Mouse (Mus musculus) right cerebral cortex, postnatal 14 days (tissue): ENCODE measurements around the gene Kansl2.

ENCODE experiments used
- DNase-seq: peaks from one replicate; pipeline ENCODE4 v3.0.0; 2022

Gene Kansl2

DNA sequence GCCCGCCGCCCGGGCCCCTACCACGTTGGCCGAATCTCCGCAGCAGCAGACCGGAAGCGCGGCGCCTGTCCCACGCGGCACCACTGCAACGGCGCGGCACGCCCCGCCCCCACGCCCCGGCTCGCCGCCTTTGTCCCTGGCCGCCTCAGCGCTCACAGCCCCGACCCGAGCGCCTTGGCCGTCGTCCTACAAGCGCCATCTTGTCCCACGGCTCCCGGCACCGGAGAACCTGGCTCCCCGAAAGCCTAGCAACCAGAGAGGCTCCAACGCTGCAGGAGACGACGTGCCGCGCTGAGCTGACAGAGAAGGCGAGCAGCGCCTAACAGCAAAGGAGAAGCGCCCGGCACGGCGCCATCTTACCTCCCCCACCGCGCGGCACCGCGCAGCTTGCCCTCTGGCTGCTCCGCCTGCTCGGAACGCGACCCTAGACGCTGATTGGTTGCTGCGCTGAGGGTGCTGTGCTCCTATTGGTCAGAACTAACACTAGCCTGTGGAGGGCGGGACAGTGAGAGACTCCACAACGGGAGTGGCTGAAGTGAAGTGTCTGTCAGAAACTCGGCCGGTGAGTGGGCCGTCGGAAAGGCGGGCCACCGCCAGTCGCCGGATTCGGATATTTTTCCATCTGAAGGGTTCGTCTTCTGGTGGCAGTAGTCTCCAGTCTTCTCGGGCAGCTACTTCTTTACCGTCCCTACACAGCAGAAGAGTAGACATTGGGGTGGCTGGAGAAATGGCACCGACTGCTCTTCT lies at the start of gene Kansl2:
Gene Kansl2, minus strand, starts transcription at position 384 of the 747 bp plus-strand sequence.
- peak; percentile 96 for DNase-seq

DNA sequence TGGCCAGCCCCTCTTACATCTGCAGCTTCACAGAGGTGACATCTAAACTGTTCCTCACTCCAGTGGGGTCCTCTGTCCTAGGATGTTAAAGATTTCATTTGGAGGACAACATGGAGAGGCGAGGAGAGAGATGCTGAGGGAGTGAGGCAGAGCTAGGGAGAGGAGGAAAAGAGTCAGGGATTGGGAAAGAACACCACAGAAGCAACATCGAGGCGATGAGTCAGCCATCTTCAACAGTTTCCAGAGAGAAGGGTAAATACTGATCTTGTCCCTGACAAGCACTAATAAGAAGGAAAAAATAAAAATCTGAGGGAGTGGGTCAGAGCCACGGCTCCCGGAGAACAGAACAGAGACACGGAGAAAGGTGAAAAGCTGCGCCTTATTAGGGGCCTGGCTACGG lies 48.9 kb upstream of the Kansl2 start:
- no peak for DNase-seq

DNA sequence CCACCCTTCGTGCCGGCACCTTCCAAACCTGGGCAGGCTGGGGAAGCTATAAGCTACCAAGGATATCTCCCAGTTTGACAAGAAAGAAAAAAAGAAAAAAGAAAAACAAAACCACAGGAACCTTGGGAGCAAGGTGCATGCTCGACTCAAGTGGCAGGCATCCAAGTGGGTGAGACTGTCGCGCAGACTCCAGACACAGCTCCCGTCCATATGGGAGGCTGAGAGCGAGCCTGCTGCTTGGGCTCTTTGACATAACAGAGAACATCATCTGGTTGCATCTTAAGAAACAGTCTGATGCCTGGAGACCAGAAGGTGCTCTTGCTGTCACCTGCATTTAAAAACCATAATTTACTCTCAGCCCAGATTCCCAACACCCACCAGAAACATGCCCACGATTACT lies 48.3 kb upstream of the Kansl2 start:
- DNase-seq = peak; percentile 47

DNA sequence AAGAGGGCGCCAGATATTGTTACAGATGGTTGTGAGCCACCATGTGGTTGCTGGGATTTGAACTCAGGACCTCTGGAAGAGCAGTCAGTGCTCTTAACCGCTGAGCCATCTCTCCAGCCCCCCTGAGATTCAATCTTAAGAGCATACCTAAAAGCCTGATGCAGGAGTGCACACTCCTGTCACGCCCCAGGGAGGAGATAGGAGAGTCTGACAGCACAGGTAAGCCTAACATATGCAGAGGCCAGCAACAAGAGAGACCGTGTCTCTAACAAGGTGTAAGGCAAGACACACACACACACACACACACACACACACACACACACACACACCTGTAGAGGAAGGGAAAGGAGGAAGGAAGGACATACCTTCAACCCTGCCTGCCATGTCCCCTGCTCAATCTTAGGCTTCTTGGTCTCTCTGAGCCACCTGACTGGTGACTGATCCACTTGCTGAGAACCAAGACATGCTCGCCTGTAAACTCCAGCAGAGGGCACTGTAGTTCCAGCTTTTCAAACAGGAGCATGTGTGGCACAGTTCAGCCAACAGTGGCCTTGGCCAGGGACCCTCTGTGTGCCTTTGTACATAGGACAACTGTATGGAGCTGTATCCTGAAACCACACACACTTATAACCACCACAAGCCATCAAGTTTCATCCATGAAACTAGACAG lies 45.9 kb upstream of the Kansl2 start:
- peak; percentile 76 for DNase-seq

DNA sequence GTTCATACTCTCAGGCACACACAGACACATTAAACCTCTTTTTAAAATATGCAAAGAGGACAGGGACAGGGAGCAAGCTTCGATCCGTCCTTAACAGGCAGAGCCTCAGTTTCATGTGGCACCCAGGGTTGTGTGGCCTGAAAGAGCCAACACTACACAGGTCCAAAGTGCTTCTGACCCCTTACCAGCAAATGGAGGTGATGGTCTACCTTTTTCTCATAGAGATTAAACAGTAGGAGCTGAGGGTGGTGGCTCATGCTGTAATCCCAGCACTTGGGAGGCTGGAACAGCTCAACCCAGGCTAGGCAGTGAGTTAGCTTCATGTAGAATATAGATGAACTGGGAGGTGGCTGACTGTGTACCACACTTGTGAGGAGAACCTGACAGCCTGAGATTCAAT lies 45.2 kb upstream of the Kansl2 start:
- no peak for DNase-seq

DNA sequence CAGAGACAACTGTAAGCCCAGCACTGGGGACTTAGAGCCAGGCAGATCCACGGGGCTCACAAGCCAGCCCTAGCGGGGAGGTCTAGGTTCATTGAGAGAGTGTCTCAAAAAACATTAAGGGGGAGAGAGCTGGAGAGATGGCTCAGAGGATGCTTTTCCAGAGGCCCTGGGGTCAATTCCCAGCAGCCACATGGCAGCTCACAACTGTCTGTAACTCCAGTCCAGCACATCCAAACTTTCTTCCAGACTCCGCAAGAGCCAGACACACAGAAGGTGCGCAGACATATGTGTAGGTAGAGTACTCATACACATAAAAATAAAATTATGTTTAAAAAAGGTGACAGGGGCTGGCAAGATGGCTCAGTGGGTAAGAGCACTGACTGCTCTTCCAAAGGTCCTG lies 39.2 kb upstream of the Kansl2 start:
- DNase-seq = no peak

DNA sequence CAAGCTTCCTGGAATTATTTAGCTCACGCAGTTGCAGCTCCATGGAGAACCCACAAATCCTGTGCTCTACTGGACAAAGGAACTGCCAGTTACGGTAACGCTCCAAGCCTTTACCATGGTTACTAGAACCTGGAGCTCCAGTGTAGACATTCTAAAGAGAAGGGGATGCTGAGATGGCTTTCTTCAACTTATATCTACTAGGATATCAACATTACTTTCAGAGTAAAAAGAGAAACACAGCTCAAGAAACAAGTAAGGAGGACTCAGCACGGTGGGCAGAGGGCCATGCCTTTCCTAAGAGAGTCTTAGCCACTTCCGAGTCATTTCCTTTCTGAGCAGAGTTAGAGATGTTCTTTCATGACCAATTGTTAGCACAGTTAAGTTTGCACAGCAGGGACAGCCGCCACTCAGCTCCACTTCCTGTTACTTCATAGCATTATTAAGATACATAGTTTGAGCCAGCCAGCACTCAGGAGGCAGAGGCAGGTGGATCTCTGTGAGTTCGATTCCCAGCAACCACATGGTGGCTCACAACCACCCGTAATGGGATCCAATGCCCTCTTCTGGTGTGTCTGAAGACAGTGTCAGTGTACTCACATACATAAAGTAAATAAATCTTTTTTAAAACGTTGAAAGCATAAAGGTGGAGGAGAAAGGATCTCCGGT lies 36.9 kb upstream of the Kansl2 start, which contains the start of the genes Ccnt1 and 4930415O20Rik:
Gene Ccnt1, minus strand, starts transcription at position 51 of the 666 bp plus-strand sequence.
Gene 4930415O20Rik, plus strand, starts transcription at position 132 of the 666 bp plus-strand sequence.
- no peak for DNase-seq

DNA sequence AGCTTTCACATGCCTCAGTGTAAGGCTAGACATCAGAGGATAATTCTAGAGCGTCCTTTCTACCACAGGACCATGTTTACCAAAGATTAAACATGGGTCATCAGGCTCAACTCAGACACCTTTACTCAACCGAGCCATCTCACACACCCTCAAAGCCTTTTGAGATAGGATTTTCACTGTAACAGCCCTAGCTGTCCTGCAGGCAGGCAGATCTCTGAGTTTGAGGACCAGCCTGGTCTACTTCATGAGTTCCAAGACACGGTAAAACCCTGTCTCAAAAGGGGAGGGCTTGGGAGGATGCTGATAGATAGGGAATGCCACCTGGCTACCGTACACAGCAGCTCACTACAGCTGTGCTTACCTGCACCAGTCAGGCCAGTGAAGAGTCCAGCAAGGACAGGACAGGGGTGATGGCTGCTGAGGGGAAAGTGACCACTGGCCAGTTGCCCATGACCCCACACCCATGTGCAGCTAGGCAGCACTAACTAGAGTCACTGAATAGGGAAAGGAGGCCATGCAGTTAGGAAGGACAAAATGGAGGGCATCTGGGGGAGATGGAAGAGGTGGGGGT lies 35.8 kb upstream of the Kansl2 start:
- DNase-seq = no peak

DNA sequence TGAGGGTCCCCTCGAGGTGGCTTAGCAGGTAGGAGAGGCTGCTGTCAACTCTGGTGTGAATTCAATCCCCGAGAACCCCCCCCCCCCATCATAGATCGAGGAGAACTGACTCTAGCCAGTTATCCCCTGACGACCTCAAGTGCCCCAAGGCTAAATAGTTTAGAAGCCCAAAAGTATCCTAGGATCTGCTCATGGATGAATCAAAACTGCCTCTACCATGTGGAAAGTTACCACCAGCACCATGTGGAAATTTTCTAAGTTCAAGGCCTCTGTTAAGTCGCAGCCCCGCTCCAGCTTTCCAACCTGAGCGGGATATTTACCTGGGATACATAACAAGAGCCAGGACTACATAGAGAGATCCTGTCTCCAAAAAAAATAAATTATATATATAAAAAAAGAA lies 35.2 kb upstream of the Kansl2 start:
- DNase-seq = no peak

DNA sequence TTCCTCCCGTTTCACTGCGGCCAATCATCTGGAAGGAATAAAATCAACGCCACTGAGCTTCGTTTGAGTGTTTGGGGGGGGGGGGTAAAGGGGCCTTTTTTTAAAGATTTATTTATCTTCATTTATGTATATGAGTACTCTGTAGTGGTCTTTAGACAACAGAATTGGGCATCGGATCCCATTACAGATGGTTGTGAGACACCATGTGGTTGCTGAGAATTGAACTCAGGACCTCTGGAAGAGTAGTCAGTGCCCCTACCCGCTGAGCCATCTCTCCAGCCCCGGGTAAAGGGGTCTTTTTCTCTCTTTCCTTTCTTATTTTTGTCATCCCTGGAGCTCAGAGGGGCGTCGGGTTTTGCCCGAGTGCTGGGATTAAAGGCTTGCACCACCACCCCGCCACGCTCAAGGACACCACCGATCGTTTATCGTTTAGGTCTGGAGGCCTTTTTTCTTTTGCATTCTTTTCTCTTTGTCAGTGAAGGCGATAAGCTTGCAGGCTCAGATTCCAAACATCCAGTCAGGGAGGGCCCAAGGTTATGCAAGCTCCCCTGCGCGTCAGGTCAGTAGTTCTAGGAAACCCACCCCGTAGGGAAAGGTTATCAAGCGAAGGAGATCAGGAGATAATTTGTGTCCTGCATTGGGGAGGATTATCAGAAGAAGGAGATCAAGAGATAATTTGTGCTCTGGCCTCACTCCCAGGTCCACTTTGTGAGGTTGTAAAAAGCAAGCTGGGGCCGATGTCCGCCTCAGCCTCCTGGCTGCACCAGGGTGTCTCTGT lies 34.4 kb upstream of the Kansl2 start:
- no peak for DNase-seq

DNA sequence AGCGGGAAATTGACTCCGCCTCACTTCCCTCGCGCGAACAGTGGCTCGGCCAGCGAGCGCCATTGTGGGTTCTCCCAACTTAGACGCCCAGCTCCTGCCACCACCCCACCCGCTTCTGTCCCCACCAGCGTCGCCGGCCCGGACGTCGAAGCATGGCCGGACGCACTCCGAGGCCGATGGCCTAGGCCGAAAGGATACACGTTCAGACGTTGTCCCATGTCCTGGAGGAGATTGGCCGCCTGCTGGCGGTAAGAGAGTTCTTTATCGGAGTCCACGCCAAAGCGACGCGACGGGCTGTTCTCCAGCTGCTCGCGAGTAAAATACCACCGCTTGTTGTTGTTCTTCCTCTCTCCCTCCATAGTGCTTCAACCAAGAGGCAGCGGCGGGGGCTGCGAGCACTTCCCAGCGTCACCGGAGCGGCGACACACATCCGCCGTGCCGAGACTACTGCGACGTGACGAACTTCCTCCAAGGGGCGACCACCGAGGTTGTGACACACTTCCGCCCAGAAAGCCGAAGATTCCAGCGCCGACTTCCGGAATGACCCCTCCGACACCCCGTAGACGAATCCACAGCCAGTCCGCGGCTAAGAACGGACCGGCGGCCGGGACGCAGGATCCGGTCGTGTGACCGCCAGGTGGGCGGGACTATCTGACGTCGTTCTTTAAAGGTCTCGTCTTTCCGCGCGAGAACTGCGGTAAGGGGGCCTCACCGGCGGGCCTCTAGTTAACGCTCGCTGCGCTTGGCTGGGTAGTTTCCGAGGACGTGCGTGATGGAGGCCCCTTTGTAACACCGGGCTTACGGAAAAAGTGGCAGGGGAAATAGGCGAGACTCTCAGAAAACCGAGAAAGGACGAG lies 33.4 kb upstream of the Kansl2 start:
- peak; percentile 99 for DNase-seq

DNA sequence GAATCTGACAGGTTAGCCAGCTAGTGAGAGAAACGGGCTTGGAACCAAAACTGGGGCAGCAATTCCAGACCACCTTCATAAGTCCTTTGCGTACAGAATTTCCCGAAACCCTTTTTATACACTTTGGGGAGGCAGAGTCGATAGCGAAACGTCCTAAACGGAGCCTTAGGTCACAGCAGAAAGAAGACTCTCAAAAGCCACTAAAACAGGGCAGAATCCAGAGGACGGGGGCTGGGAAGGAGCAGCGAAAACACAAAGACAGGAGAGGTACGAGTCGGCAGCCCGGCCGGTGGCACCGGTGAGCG lies 32.9 kb upstream of the Kansl2 start:
- no peak for DNase-seq

DNA sequence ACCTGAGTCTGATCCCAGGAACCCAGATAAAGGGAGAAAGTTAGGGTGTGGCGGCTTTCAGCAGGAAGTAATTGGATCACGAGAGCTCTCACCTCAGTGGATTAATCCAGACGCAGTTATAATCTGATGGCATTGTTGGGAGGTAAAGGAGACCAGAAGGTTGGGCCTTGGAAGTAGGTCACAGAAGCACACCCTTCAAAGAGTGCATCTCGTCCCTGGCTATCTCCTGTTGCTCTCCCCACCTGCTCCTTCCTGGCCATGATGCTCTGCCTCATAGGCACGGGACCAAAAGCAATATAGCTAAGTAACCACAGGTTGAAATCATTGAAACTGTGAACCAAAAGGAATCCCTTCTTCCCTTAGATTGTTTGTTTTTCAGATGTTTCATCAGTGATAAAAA lies 23.1 kb upstream of the Kansl2 start:
- DNase-seq = no peak

DNA sequence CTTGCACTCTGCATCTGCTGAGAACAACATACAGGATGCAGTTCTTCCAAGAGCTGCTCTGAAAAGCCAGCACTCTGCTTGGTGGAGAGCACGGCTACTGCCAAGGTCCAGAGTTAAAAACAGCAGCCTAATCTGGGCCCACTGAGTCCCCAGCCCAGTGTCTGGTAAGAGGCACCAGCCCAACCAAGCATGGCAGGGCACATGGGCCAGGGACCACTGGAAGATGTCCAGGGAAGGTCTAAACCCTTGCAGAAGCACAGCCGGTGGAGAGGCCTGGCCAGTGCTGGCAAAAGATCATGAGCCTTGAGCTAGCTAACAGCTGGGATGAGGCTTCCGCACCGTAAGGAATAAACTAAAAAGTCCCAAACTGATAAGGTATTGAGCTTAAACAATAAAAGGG lies 21.8 kb upstream of the Kansl2 start:
- DNase-seq = no peak

DNA sequence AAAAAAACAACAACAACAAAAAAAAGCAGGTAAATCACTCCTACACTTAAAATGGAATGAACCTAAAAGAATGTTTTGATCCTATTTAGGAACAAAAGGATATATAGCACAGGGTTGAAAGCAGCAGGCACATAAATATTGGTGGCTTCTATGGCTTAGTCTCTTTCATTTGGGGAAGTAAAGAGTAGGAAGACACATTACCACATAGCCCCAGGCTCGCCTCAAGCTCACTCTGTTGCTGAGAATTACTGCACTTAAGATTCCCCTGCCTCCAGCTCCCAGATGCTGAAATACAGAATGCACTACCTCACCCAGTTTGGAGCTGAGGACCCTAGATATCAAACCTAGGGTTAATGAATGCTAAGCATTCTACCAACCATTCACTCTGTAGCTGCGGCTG lies 18.7 kb upstream of the Kansl2 start:
- DNase-seq = no peak

DNA sequence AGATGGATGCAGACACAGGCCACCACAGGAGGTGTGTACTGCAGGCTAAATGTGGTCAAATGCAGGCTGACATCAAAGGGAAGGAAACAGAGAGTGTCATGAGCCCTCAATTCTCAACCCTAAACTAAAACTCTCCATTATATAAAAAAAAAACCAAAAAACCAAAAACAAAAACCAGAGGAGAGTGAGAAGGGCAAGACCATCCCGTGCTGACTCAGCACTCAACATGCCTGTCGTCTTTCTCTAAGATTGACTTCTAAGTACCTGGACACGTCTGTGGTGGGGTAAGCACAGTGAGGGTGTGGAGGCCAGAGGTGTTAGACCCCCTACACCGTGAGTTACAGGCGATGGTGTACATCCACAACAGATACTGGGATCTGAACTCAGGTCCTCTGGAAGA lies 12.8 kb upstream of the Kansl2 start:
- no peak for DNase-seq

DNA sequence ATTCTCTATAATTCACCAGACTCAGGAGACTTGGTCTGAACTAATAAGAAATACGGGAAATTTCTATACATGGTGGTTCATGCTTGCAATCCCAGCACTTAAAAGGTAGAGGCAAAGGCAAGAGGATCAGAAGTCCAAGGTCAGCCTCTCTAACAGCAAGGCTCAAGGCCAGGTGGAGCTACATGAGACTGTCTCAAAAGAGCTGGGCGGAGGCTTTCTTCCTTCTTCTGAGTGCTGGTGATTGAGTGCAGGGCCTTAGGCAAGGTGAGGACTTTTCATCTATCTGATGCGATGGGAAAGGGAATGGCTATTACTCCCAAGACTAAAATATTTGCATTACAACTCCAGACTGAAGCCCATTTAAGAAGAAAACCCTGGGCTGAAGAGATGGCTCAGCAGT lies 11.1 kb upstream of the Kansl2 start:
- no peak for DNase-seq

DNA sequence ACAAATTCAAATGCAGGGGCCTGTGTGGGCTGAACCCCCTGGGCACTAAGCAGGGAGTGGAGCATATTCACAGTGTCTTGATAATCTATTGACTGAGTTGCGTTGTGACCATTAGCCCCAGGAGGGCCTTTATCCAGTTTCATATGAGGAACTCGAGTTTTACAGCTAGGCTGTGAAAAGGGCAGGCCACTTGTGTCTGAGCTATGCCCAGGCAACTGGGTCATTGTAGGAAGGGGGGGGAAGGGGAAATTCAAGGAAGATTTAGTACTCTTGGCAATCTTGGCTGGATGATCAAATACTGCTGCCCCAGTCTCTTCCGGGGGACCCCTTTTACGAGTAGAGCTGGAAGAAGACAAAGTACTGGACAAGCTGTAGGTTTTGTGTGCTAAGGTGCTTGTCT lies 9.3 kb upstream of the Kansl2 start:
- DNase-seq = no peak

DNA sequence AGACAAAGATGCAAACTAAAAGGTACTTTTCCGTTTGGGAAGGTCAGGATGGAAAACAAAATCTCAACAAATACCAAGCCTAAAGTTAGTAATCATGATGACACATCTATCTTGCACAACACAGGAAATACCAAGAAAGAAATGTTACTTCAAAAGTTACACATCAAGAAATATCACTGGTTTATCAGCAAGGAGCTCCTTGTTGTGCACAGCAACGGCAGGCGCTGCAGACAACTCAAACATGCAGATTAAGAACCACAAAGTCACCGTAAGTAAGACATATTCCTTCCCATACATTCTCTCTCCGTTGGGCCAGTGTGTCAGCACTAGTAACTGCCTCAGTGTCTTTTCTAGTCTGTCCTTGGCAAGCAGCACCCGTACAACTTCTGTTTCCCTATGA lies 7.0 kb upstream of the Kansl2 start:
- DNase-seq = no peak

DNA sequence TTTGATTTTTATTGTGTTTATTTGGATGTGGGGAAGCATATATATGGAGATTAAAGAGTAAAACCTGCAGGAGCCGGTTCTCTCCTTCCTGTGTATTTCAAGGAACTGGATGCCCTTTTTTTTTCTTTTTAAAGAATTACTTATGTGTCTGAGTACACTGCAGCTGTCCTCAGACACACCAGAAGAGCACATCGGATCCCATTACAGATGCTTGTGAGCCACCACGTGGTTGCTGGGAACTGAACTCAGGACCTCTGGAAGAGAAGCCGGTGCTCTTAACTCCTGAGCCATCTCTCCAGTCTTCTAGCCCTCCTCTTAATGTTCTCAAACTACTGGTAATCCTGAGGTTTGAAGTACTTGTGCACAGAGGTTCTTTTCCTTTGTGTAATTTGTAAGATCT lies 3.9 kb upstream of the Kansl2 start:
- no peak for DNase-seq

DNA sequence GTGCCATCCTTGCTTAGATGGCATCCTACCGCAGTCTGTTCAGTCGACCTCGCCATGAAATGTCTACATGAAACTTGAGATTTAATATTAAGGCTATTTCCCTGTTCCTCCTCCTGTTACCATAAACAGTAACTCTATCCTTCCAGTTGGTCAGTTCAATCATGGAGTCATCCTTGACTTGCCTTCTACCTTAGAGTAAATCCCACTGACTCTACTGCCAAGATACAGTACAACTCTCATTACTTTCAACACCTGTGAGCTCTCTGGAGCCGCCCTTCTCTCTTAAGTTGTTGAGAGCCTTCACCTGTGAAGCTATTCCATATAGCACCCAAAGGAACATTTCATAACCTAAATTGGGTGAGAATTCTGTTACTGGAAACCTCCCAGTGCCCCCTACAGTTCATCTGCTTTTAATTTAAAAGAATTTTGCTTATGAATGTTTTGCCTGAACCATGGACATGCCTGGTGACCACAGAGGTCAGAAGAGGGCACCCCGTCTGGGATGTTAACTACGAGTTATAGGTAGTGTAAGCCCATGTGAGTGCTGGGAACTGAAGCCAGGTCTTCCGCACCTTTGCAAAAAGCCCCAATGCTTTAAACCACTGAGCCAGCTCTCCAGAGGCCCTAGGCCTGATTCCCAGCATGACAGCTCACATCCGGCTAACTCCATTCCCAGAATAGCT lies 2.9 kb upstream of the Kansl2 start:
- DNase-seq = no peak

DNA sequence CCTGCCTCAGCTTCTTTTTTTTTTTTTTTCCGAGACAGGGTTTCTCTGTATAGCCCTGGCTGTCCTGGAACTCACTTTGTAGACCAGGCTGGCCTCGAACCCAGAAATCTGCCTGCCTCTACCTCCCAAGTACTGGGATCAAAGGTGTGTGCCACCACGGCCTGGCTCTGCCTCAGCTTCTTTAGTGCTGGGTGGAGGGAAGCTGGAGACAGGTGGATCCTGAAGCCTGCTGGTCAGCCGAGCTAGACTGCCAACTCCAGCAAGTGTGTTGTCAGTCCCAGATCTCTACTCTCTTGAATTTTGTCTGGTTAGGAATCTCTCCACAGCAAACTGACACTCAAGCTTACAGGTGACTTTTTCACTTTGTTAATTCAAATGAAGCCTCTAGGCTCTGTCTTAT lies 1.9 kb upstream of the Kansl2 start:
- no peak for DNase-seq
